Mouse (Mus musculus) kidney, adult 2 months (tissue): Measurements from ENCODE around the gene Ell. TPM values are rescaled to one million over a fixed set of nuclear protein-coding genes. Genes with fewer than 3 reads are reported as not detected.

Source experiments
- DNase-seq: peaks from one replicate; pipeline ENCODE4 v3.0.0; 2021
- H3K27ac ChIP-seq: fragments of 200-500 bp; 2 replicates; pipeline ENCODE4 v1.5.1; 2012; ENCODE audit warnings: low read depth, low read length, control low read depth, inconsistent platforms; ENCODE audit not compliant: insufficient read depth
- H3K27me3 ChIP-seq: fragments of 200-500 bp; replicated peaks from 2 replicates; pipeline ENCODE4 v1.6.1; 2012; ENCODE audit warnings: mild to moderate bottlenecking, moderate library complexity, low read length, inconsistent platforms; ENCODE audit not compliant: control insufficient read depth, insufficient read depth
- H3K36me3 ChIP-seq: fragments of 200-500 bp; 2 replicates; pipeline ENCODE4 v1.6.1; 2012; ENCODE audit warnings: mild to moderate bottlenecking, moderate library complexity, low read length, inconsistent platforms; ENCODE audit not compliant: control insufficient read depth, insufficient read depth
- H3K4me1 ChIP-seq: fragments of 200-500 bp; 2 replicates; pipeline ENCODE4 v1.6.1; 2011; ENCODE audit warnings: low read length; ENCODE audit not compliant: control insufficient read depth, insufficient read depth
- H3K4me3 ChIP-seq: fragments of 200-500 bp; 2 replicates; pipeline ENCODE4 v1.5.1; 2011; ENCODE audit warnings: mild to moderate bottlenecking, low read depth, low read length, control low read depth; ENCODE audit not compliant: insufficient read depth
- CTCF ChIP-seq: fragments of 200-500 bp; conservative IDR thresholded peaks from 2 replicates; pipeline ENCODE4 v1.5.1; 2011; ENCODE audit warnings: low read depth, mild to moderate bottlenecking, control low read depth, low read length, moderate library complexity, mixed read lengths; ENCODE audit not compliant: insufficient read depth, insufficient read length
- POLR2A ChIP-seq: fragments of 200-500 bp; IDR thresholded peaks from one replicate; pipeline ENCODE4 v1.6.1; 2011; ENCODE audit warnings: low read depth, low read length, control low read depth
- WGBS: fragments of 180-500 bp; shearing (Covaris S2); methylation state at CpG from one replicate; pipeline ENCODE4 v1.1.7; 2018; 5-methylcytosine and 5-hydroxymethylcytosine counted together
- polyA plus RNA-seq: library from polyadenylated mRNA; depleted of rRNA; stranded (reverse); fragments of >200 nt; gene quantifications from 2 replicates; pipeline ENCODE4 v1.2.3, GENCODE M21; 2012

Ell gene
- polyA plus RNA-seq, 1 experiment, result 16.4 TPM

DNA sequence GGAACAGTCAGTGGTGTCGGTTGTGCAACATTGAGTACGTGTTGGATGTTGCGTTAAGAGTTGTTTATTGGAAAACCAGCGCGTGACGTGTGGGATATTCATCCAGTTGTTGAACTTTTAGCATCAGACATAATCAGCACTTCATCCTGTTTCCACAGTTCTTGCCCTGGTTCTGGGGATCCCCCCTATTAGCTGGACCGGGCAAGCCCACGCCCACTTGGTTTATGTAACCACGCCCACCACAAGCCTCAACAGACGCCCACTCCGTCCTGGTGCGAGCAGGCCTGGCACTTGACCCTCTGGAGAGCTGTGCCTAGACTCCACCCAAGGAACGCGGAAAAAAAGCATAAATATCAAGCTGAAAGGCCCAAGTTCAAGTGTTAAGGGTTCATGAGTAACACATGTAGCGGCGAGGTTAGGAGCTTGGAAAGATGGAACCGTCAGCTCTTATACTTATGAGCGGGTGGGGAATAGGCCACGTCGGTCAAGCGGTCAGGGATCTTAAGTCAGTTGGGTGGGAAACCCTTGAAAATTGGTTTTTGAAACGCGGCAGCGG lies 1.2 kb upstream of the Ell start:
- Histone ChIP-seq H3K4me1 (peaks cover 11% of the 10 kb centered on the region; the same call in 1 of the 2 replicates), H3K36me3 (no peaks in the 10 kb centered on the region), H3K27me3 (no peaks in the 10 kb centered on the region), H3K4me3 (peak overlapping the region; percentile 53), H3K27ac (peak overlapping the region; percentile 28)
- WGBS, result 13% methylated on average over 24 of the region's 24 CpGs
- DNase-seq, result peak; percentile 78
- TF ChIP-seq POLR2A, result no peak

DNA sequence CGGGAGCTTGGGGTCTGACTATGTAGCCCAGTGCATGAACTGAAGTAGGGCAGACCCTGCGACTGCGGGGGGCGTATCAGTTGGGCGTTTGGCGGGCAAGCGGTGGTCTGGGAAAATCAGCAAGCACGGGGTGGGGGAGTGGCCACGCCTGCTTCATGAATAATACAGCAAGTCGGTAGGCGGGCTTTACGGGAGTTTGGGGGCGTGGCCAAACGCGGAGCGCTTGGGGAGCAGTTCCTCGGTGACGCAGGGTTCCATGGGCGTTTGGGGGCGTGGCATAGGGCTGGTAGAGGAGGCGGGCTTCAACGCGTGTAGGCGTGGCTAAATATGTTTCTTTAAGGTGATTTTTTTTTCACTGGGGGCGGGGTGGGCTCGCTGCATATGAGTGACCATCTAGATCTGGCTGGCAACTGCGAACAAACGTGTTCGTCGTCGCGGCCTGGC lies 602 bp upstream of the Ell start:
- Histone ChIP-seq H3K27ac (peak overlapping the region; percentile 91), H3K4me3 (peak overlapping the region; percentile 64), H3K36me3 (no peaks in the 10 kb centered on the region), H3K27me3 (no peaks in the 10 kb centered on the region), H3K4me1 (peaks cover 15% of the 10 kb centered on the region; the same call in 1 of the 2 replicates)
- under 1% methylated on average over 32 of the region's 32 CpGs for WGBS
- no peak for TF ChIP-seq POLR2A
- TF ChIP-seq CTCF, result no peak
- DNase-seq, result peak; percentile 99

DNA sequence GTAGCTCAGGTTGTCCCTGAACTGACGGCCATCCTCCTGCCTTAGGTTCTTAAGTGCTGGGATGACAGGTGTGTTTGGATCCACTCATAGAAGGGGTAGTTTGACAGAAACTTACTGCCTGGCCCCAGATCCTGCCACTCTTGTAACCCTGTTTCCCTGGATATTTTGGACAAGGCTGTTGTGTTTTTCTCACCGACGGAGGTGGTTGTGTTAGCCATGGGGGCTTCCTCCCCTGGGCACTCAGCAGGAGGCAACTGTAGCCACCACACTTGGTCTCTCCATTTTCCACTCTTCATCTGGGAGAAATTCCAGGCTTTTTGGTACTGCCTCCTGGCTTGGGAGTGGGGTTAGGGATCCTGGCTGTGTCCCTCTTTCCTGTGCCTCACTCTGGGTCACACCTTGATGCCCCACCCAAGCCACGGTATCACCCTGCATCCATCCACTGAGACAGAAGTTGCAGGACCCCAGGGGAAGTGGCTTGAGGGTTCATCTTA lies 803 bp downstream of the Ell start:
- no peaks in the 10 kb centered on the region for H3K27me3 ChIP-seq
- no peak for DNase-seq
- WGBS, result 2% methylated on average over 4 of the region's 4 CpGs
- peaks cover 21% of the 10 kb centered on the region; the same call in 1 of the 2 replicates for H3K4me1 ChIP-seq
- H3K4me3 ChIP-seq, result peak overlapping the region; percentile 79
- no peaks in the 10 kb centered on the region for H3K36me3 ChIP-seq
- TF ChIP-seq POLR2A (no peak), CTCF (no peak)
- H3K27ac ChIP-seq, result peak overlapping the region; percentile 77

DNA sequence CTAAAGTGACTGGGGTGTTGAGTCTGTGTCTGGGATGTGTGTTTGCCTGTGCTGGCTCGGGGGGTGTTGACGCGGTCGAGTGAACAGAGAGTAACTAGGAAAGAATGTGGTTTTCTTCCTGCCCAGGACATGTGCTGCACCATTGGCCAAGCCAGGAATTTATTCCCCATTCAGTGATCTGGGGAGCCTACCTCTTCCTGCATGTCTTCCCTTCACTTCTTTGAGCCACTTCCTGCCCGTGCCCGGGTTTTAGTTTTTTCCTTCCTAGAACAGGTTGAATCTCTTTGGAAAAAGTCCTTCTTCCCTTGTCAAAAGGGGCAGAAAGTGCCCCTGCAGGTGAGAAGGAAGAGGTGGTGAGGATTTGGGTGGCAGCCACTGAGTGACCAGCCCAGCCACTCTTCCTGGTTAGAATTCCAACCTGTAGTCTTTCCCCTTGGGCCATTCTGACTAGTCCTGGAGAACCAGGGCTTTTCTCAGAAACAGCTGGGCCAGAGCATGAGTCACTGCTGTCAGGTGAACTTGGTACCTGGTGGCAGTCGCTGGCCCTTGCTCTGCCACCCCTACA lies 1.3 kb downstream of the Ell start:
- peak overlapping the region; percentile 77 for H3K27ac ChIP-seq
- 8% methylated on average over 7 of the region's 7 CpGs for WGBS
- H3K27me3 ChIP-seq, result no peaks in the 10 kb centered on the region
- no peaks in the 10 kb centered on the region for H3K36me3 ChIP-seq
- DNase-seq, result peak; percentile 63
- peak overlapping the region; percentile 79 for H3K4me3 ChIP-seq
- no peak for TF ChIP-seq POLR2A
- TF ChIP-seq CTCF, result no peak
- peaks cover 21% of the 10 kb centered on the region; the same call in 1 of the 2 replicates for H3K4me1 ChIP-seq

DNA sequence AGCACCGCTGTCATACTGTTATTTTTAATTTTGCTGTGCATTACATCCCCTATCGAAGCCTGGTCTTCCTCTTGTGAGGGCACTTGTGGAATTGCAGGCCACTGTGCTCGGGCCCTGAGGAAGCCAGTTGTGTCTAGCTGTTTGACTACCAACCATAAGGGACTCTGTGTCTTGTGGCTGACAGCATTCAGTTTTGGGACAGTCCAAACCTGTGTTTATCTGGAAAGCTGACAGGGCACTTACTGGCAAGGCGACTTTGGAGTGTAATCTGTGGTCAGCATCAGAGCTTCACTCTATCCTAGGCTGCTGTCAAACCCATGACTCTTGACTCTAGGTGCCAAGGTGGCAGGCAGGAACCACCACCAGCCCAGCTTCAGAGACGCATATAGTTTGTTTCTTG lies 1.8 kb downstream of the Ell start:
- H3K27ac ChIP-seq, result 0 out of 2 replicates have a peak overlapping the region, but pooled peaks have one; percentile 5

DNA sequence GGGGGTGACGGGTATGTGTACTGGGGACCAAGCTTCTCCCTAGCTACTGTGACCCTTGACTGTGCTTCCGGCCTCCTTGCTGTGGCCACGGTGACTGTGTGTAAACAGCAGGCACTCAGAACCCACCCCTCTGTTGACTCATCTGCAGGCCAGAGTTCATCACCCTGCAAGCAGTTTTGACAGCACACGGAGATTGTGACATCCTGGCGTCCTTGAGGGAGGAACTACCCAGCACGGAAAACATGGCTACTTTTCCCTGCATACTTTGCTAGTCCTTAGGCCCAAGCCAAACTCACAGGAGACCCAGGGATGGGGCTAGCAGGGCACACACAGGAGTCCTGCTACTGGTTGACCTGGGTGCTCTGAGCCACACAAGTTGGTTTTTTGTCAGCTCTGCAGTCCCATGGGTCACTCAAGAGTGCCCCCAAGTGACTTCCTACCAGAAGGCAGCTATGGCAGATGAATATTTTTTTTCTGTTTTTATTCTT lies 5.0 kb downstream of the Ell start:
- Histone ChIP-seq H3K36me3 (no peaks in the 10 kb centered on the region), H3K4me1 (peaks cover 26% of the 10 kb centered on the region; the same call in 1 of the 2 replicates), H3K27me3 (no peaks in the 10 kb centered on the region), H3K4me3 (no peak overlapping the region), H3K27ac (peak overlapping the region; percentile 46)
- DNase-seq, result peak; percentile 71
- peak; percentile 43 for TF ChIP-seq CTCF
- TF ChIP-seq POLR2A, result no peak
- 27% methylated on average over 6 of the region's 6 CpGs for WGBS

More for the DNA sequence above, 1.8 kb downstream of the Ell start:
- Histone ChIP-seq H3K36me3 (no peaks in the 10 kb centered on the region), H3K4me1 (peaks cover 21% of the 10 kb centered on the region; the same call in 1 of the 2 replicates), H3K27me3 (no peaks in the 10 kb centered on the region), H3K4me3 (peak overlapping the region; percentile 1; the same call in 1 of the 2 replicates)
- 38% methylated on average over 5 of the region's 5 CpGs for WGBS
- no peak for DNase-seq
- no peak for TF ChIP-seq CTCF
- TF ChIP-seq POLR2A, result no peak

DNA sequence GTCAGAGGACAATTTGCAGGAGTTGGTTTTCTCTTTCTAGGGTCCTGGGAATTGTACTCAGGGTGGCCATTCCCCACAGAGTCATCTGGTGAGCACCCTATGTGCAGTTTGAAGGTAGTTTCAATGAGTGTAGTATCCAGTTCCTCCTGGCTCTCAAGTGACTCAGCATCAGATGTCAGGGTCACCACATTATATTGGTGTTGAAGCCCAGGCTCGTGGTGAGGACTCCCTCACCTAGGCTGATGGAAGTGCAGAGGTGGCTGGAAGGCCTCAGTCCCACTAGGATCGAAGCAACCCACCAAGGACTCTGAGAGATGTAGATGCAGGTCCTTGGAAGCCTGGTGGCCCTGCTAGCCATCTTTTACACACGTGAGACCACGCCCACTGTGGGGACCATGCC lies 7.2 kb downstream of the Ell start:
- no peak for DNase-seq
- H3K27me3 ChIP-seq, result no peaks in the 10 kb centered on the region
- WGBS, result 71% methylated on average over 4 of the region's 4 CpGs
- no peaks in the 10 kb centered on the region for H3K36me3 ChIP-seq
- no peak overlapping the region for H3K4me3 ChIP-seq
- H3K27ac ChIP-seq, result no peak overlapping the region
- no peak for TF ChIP-seq POLR2A
- H3K4me1 ChIP-seq, result peaks cover 21% of the 10 kb centered on the region; the same call in 1 of the 2 replicates
